Mouse (Mus musculus) spleen, postnatal 4 days (tissue): Measurements from ENCODE around the gene Ctcf.

Experiments
- DNase-seq, 2 experiments: peaks; one replicate each; pipeline ENCODE4 v3.0.0; 2022; ENCODE audit warnings: low spot score in 2 of 2

The Ctcf gene

DNA sequence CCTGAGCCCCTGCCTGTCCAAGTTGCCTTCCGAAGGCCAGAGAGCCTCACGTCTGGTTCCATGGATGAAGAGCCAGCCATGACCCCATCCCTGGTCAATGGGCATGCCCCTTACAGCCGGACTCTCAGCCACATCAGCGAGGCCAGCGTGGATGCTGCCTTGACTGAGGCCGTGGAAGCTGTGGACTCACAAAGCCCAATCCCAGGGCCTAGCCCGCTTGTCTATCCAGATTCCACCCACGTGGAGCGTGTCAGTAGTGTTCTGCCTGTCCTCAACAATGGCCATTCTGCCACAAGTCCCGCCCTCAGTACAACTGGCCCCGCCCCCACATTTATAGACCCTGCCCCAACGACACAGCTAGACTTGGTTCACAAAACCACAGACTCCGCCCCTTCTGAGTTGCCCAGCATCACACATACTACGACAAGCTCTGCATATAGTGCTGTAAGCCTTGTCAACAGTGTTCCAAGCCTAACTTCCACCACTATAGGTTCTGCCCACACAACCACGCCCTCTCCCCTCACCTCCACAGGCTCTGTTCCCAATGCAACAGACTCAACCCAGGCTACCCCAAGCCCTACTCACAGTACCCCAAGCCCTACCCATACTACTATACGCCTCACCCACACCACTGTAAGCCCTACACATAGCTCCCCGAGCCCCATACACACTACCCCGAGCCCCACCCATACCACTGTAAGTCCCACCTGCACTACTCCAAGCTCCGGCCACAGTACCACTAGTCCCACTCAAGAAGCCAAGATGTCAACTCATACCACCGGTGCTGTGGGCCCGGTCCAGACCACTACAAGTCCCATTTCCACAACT lies 18.7 kb upstream of the Ctcf start:
- DNase-seq: peak in 1 of 2 experiments; percentile 62

DNA sequence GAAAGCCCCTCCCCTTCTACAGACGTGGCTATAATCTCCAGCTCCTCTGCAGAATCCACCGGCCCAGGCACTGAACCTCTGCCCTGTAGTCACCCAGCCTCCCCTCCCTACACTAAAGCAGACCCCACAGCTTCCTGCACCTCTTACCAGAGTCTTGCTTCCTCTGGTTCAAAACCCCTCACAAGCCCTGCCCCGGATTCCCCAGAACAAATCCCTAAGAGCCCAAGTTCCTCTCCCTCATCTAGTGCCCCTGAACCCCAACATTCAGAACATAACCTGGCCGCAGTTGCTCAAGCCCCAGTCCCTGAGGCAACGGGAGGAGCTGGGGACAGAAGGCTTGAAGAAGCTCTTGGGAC lies 18.1 kb upstream of the Ctcf start:
- DNase-seq: peak in 1 of 2 experiments; percentile 58

DNA sequence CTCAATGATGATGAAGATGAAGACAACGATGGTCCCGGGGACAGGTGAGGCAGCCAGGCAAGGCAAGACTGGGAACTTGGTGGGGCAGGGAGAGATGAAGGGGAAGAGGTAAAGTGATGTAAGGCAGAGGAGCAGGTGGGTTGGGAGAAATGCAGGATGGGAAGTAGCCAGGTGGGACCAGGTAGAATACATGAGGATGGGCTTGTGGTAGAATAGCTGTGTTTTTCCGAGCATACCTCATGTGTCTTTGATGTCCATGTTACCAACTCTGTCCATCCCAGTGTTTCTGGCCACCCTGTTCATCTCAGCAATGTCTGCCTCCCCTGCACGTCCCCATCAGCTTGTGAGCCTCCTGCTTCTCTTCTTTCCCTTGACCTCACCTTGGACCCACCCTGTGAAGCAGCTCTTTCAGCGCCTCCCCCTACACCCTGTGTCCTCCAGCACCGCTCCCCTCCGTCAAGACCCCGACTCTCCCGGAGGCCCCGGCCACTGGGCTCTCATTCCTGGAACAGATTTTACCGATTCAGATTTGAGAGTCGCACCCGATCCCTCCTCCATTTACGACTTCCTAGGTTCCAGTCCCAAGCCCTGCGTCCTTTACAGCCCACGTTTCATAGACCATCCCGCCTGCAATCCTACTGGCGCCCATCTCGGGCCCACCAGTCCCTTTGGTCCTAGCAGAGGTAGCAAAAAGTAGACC lies 17.3 kb upstream of the Ctcf start:
- peak in 1 of 2 experiments; percentile 63 for DNase-seq

DNA sequence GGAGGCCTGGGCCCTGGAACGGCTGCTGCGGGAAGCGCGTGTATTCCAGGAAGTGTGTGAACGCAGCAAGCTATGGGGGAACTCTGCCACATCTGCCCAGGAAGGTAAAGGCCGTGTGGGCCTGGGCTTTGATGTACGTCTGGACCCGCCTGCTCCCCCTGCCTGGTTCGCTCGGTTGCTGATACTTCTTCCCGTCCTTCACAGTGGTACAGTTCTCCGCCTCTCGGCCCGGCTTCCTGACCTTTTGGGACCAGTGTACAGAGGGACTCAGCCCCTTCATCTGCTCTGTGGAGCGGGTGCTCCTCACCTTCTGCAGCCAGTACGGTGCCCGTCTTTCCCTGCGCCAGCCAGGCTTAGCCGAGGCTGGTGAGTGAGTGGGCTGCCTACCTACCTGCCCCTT lies 16.2 kb upstream of the Ctcf start:
- peak in 1 of 2 experiments; percentile 62 for DNase-seq

DNA sequence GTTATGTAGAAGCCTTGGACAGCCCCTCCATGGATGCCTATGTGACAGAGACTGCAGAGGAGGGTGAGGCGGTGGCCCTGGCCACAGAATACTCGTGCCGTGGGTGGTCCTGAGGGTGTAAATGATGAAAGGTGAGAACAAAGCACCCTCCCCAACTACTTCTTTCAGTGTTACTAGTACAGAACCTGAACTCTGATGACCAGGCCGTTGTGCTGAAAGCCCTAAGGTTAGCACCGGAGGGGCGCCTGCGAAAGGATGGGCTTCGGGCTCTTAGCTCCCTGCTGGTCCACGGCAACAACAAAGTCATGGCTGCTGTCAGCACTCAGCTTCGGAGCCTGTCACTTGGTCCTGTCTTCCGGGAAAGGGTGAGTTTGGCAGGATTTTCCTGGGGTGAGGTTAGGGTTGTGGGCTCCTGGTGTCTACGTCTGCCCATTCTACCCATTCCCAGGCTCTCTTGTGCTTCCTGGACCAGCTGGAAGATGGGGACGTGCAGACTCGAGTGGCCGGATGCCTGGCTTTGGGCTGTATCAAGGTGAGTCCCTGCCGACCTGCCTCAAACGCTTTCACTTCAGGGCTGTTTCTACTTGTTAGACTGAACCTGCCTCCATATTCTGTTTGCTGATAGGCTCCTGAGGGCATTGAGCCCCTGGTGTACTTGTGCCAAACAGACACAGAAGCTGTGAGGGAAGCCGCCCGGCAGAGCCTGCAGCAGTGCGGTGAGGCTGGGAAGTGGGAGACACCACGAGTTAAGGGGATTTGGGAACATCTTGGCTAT lies 15.2 kb upstream of the Ctcf start:
- DNase-seq: peak in 1 of 2 experiments; percentile 62

DNA sequence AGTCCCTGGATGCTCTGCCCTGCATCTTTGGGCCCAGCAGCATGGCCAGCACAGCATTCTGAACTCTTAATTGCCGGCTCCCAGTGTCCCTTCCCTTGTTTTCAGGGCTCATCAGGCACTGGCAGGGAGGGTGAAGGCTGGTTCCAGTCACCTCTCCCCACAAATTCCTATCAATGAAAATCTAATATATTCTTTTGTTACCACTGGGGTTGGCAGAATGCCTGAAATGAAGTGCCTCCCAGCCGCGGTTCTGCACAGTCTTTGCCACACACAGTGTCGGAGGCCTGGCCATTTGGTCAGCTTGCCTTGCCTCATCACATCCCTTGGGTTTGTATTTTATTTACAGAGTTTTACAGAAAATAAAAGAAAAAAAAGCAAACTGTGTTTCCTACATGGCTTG lies 14.5 kb upstream of the Ctcf start:
- no peak for DNase-seq

DNA sequence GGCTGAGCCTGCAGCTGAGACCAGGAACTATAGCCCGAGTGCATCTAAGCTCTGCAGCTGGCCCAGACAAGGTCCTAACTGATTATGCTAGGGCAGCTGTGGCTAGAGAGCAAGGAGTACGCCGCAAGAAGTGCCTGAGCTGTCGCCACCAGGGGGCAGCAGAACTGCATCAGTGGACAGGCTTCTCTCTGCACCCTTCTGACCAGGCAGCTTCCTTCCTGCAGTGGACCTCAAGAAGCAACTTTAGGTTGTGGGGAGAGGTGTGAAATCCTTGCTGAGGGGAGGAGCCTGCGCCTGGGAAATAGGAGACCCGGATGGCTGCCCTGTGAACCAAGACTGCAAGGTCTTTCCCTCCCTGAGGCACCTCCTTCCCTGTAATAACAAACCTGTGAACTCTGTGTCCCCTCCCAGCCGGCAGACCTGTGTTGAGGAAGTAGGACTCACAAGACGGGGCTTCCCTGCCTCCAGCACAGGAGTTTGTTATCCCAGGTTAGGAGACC lies 13.9 kb upstream of the Ctcf start:
- peak; percentile 95 to 99 for DNase-seq

DNA sequence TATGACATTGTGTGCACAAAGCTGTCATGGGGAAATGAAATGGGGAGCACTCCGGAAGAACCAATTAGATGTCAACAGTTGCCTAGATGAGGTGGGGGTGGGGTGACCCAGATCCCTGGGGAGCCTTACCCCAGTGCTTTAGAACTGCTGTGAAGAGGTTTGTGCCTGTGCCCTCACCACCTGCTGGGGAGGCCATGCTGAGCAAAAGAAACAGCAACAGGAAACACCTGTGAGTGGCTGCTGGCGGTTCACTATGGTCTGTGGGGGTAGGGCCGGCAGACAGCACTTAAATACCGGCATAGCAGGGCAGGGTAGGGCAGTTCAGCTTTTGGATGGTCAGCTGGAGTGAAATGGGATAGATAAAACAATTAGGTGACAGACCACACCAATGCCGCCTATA lies 13.2 kb upstream of the Ctcf start:
- peak; percentile 72 to 81 for DNase-seq

DNA sequence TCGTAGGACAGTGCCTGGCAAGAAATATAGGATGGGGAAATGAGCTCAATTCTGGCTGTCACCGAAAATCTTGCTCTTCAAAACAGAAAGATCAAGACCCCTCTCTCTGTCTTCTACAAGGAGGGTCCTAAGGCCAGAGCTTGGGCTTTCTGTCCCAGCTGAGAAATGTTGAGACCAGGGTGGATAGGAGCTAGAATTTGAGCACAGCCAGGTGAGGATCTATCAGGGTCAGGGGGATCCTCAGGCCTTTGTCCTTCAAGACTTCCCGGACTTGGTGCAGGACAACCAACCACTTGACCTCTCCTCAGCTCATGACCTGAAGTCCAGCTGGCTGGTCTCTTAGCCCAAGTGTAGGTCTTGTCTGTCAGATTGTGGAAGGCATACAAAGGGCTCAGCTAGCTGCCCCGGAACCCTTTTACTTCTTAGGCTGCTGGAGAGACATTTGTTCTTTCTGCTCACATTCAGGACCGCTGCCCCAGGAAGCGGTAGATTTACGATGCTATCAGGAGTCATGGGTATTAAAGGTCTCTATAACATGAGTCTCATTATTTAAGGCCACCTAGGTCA lies 12.6 kb upstream of the Ctcf start:
- peak in 1 of 2 experiments; percentile 65 for DNase-seq

DNA sequence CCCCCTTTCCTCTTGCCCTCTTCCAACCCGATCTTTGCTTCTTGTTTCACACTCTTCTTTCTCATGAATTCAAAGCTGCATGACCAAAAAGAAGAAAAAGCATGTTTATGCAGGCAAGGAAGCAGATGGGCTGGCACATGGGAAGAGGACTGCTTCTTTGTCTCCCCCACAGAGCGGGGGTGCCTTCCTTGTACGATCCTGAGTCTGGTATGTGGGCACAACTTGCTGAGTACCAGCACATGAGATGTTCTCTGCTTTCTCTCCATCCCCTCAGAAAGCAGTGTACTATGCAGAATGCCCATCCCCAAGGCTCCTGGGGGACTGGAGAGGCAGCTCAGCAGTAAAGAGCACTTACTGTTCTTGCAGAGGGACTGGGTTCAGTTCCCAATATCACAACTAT lies 12.0 kb upstream of the Ctcf start:
- peak in 1 of 2 experiments; percentile 62 for DNase-seq

DNA sequence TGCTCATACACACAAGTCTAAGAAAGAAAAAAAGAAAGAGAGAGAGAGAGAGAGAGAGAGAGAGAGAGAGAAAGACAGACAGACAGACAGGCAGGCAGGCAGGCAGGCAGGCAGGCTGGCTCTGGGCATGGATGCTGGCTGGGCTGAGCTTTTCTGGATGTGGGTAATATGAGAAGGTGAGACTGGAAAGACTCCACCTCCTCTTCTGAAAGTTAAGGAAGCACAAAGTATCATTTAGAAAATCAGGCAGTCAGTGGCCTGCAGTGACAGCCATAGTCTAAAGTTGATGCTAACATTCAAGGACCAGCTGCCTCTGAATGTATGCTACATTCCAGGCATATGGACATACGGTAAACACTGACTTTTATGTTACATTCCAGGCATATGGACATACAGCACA lies 11.5 kb upstream of the Ctcf start:
- no peak for DNase-seq

DNA sequence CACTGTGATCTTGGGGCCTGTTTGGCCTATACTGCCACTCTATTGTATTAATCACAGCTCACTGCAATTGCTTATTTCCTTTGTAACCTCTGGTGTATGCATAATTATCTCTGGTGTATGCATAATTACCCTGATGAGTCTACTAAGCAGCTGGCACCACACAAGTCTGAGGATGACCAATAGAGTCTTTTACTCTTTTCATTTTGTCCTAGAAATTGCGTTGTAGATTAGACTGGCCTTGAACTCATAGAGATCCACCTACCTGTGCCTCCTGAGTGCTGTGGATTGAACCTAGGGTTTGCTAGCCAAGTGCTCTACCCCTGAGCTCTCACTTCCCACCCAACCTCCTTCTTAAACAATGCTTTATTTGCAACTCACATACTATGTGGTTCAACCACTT lies 10.3 kb upstream of the Ctcf start:
- DNase-seq: no peak

DNA sequence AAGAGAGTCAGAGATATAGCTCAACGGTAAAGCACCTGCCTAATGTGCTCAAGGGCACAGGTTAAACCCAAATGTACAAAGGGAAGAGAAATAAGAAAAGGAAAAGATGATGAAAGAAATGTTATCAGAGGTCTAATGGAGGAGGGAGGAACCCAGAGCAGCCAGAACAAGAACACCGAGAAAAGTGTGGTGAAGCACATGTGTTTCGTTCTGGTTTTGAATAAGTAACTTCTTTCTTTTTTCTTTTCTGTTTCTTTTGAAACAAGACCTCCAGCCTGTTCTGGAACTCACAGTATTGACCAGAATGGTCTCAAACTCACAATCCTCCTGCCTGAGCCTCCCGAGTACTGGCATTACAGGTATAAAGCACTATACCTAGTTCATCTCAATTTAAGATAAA lies 7.0 kb upstream of the Ctcf start:
- no peak for DNase-seq

DNA sequence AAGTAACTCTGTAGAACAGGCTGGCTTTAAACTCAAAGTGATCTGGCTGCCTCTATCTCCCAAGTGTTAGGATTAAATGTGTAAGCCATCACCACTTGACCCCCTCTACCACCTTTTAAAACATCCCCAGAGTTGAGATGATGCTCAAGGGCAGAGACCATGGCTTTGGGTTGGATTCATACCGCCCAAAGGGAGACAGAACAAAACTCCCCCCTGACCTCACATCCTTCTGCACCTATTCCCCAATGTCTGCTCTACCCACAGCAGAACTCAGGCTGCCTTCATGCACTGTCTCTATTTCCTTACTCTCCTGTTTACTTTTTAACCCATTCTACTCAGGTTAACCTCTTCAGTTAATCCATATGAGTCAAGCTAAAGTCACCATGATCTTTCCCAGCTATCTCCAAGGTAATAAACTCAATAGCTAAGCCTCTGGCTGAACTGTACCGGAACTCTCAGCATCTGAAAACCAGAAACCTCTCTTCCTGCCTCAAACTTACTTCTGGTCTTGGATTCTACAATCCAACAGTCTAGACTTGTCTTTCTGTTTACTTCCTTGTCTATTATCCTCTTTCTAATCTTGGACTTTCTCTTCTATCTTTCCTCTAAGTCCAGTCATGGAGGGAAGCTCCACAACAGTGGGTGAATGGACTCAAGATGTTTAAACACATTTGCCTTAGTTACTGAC lies 1.5 kb upstream of the Ctcf start:
- DNase-seq: no peak

DNA sequence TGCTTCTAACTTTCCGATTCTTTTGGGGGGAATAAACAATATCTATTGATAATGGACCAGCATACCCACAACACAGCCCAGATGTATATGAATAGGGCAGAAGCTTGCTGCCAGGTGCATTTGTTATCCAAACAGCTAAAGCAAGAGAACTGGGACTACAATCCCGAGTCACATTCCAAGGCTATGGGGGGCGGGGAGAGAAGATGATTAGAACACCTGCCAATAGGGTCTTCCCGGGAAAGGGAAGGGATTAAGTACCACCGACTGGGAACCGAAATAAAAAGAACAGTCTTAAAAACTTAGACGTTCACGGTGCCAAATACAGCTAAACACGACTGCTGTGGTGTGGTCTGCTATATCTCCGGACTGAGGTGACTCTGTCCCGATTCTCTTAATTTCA lies 887 bp upstream of the Ctcf start:
- no peak for DNase-seq

DNA sequence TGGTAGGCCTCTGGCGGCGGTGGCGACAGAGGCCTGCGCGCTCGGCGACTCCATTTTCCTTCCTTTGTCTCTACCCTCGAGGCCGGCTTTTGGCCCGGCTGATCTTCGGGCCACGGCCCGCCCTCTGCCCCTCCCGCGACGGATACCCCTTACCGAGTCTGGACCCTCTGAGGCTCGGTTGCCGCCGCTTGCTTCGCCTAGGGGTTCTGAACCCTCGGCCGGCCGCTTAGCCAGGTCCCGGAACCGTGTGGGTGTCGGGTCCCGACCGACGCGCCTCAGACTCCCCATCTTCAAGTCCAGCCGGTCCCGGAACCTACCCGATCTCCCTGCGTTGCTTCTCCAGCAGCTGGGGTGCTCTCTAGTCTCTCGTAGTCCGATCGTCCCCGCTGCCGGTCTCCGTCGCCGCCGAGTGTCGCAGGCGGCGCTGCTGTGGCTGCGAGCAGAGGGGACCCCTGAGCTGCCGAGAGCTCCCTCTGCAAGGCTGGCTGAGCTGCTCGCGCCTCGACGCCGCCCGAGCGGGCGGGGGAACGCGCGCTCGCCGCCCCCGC lies 669 bp downstream of the Ctcf start, which contains the start of gene Agrp:
Agrp (minus strand) TSS at position 431 of the 548 bp plus-strand sequence.
- no peak for DNase-seq

DNA sequence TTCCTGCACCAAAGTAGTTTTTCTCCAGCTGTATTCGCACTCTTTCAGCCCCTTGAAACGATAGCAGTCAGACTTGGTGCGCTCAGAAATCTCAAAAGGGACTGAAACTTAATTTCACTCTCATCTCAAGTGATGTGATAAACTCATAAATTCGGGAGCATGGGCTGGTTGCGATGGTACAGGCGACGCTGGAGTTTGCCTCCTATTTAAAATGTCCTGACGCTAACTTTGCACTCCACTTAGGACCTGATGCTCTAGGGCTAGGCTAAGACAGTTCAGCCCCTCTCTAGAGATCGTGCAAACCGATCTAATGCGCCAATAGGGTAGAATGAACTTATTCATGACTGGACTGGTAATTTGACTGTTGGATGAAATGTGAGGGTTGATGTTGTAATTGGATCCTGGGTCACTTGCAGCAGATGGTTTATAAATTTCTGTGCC lies 1.3 kb downstream of the Ctcf start:
- DNase-seq: peak; percentile 27 to 70

DNA sequence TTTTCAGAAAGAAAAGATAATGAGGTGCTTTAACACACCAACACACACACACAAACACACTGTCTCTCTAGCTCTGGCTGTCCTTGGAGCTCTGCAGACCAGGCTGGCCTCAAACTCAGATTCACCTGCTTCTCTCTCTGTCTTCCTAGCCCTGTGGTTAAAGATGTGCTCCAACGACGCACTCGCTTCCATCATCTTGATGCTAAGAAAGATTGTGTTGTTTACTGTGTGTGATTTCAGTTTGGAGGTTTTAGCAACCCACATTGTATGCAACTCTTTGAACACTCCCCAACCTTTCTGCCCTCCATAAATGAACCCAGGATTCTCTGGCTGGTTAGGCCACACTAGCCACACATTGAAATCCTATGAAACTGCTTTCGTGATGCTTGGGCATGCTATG lies 2.1 kb downstream of the Ctcf start:
- no peak for DNase-seq

DNA sequence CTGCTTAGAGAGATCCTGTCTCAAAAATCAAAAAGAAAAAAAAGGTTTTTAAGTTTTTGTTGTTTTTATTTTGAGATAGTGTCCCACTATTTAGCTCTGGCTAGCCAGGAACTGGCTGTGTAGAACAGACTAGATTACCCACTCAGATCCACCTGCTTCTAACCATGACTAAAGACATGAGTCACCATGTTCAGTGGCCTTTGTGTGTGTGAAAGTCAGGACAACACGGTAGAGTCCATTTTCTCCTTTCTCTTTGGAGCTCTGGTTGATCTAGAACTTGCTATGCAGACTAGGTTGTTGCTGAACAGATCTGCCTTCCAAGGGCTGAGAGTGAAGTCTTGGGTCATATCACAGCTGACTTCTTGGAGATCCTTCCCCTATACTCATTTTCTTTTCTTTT lies 3.5 kb downstream of the Ctcf start:
- DNase-seq: no peak

DNA sequence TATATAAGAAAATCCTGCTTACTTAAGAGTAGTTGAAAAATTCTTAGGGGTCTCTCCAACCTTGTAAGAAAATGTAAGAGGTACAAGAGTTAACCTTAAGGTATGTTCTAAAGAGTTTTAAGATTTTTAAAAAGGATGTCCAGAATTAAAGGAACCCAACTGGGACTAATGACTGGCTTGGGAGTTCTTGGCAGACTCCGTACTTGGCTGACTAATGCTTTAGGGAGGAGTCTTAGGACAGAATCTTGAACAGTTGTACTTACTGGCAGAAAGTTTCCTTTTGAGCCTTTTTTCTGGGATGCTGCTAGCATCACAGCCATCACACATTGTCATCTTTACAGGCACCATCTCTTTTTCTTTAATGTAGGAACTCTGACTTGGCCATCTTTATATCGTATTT lies 4.1 kb downstream of the Ctcf start:
- no peak for DNase-seq

DNA sequence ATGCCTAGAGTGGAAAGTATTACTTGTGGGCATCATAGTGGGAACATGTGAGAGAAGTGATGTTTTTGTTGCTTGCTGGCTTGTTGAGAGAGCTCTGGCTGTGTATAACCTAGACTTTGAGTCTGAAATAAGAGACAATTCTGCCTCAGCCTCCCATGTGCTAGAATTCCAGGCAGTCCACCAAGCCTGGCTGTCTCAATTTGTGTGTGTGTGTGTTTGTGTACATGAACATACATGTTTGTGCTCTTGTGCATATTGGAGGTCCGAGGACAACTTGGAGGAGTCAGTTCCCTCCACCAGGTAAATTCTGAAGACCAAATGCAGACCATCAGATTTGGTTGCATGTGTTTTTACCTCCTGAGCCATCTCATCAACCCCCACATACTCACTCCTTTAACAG lies 8.8 kb downstream of the Ctcf start:
- DNase-seq: no peak
